Mouse (Mus musculus) liver, adult 2 months (tissue): Measurements from ENCODE around the gene Gabbr2. TPM values are rescaled to one million over a fixed set of nuclear protein-coding genes. Genes with fewer than 3 reads are reported as not detected.

Source experiments
- DNase-seq: peaks from one replicate; pipeline ENCODE4 v3.0.0-alpha.2; 2011; ENCODE audit warnings: low read depth, low spot score; ENCODE audit errors: extremely low read depth
- H3K27ac ChIP-seq: fragments of 200-500 bp; replicated peaks from 2 replicates; pipeline ENCODE4 v1.5.1; 2012; ENCODE audit warnings: low read depth, mild to moderate bottlenecking, control low read depth, inconsistent platforms, low read length; ENCODE audit not compliant: insufficient read depth
- H3K27me3 ChIP-seq: fragments of 200-500 bp; 2 replicates; pipeline ENCODE4 v1.6.1; 2012; ENCODE audit warnings: mild to moderate bottlenecking, moderate library complexity, low read length, inconsistent platforms; ENCODE audit not compliant: control insufficient read depth, insufficient read depth
- H3K36me3 ChIP-seq: fragments of 200-500 bp; 2 replicates; pipeline ENCODE4 v1.6.1; 2012; ENCODE audit warnings: low read length, inconsistent platforms; ENCODE audit not compliant: control insufficient read depth, insufficient read depth
- H3K4me1 ChIP-seq: fragments of 200-500 bp; 2 replicates; pipeline ENCODE4 v1.6.1; 2011; ENCODE audit warnings: low read length; ENCODE audit not compliant: control insufficient read depth, insufficient read depth
- H3K4me3 ChIP-seq: fragments of 200-500 bp; 2 replicates; pipeline ENCODE4 v1.5.1; 2011; ENCODE audit warnings: low read depth, mild to moderate bottlenecking, control low read depth, low read length, moderate library complexity; ENCODE audit not compliant: insufficient read depth
- H3K79me2 ChIP-seq: fragments of 200-500 bp; 2 replicates; pipeline ENCODE4 v1.6.1; 2012; ENCODE audit warnings: inconsistent platforms, mild to moderate bottlenecking, low read length, moderate library complexity; ENCODE audit not compliant: control insufficient read depth, insufficient read depth
- H3K9ac ChIP-seq: fragments of 200-500 bp; 2 replicates; pipeline ENCODE4 v1.6.1; 2012; ENCODE audit warnings: low read depth, mild to moderate bottlenecking, control low read depth, inconsistent platforms, low read length
- CTCF ChIP-seq: fragments of 200-500 bp; IDR thresholded peaks from 2 replicates; pipeline ENCODE4 v1.5.1; 2011; ENCODE audit warnings: low read depth, low read length, control low read depth
- POLR2A ChIP-seq: fragments of 200-500 bp; IDR thresholded peaks from 2 replicates; pipeline ENCODE4 v1.6.1; 2011; ENCODE audit warnings: low read length, control low read depth; ENCODE audit not compliant: insufficient read depth; ENCODE audit errors: extremely low read depth
- WGBS: fragments of 180-500 bp; shearing (Covaris S2); methylation state at CpG from one replicate; pipeline ENCODE4 v1.1.7; 2018; 5-methylcytosine and 5-hydroxymethylcytosine counted together
- polyA plus RNA-seq: library from polyadenylated mRNA; depleted of rRNA; stranded (reverse); fragments of >200 nt; gene quantifications from 2 replicates; pipeline ENCODE4 v1.2.3, GENCODE M21; 2012
- total RNA-seq: library from RNA; depleted of rRNA; stranded (reverse); fragments of >200 nt; gene quantifications from 2 replicates; pipeline ENCODE4 v1.2.3, GENCODE M21; 2014

Gene Gabbr2
- total and polyA plus RNA-seq, 2 experiments = 7.7 to 15.0 TPM

DNA sequence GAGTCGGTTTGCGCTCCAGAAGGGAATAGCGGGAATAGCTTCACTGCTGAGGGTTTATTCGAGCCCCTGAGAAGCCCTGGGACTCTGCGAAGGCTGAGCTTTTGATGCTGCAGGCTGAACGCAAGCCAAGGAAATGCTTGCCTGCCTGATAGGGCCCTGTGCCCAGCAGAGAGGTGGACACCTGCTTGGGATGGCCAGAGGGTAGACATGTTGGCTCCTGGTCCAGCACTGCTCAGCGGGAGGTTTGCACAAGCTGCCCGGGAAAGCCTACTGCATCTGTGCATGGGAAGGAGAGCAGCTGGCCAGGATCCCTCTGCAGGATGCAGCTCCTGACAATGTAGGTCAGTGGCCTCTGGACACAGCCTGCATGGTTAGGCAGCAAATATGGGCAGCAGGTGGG lies 301.1 kb downstream of the Gabbr2 start:
- no peaks in the 10 kb centered on the region for H3K4me1 ChIP-seq
- no peak overlapping the region for H3K9ac ChIP-seq
- no peak for TF ChIP-seq CTCF
- TF ChIP-seq POLR2A = no peak
- no peaks in the 10 kb centered on the region for H3K36me3 ChIP-seq
- no peaks in the 10 kb centered on the region for H3K27me3 ChIP-seq
- no peak overlapping the region for H3K27ac ChIP-seq
- no peak overlapping the region for H3K4me3 ChIP-seq
- 84% methylated on average over 8 of the region's 8 CpGs for WGBS
- H3K79me2 ChIP-seq = no peaks in the 10 kb centered on the region
- no peak for DNase-seq

DNA sequence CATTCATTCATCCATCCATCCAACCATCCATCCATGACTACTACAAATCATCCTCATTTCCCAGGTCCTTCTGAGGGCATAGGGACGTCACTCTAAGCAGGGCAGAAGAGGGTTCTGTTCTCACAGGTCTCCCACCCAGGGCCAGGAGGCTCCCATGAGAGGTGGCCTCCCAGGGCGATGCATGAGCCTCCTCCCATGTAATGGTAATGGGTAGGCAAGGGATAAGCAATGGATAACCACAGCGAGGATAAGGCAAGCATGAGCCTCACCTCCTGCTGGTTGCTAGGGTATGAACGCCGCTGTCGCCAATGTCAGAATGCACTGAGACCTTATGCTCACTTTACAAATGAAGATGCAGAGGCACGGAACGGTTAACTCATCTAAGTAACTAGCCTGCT lies 301.7 kb downstream of the Gabbr2 start:
- no peak overlapping the region for H3K9ac ChIP-seq
- H3K4me3 ChIP-seq = no peak overlapping the region
- no peak for DNase-seq
- H3K79me2 ChIP-seq = no peaks in the 10 kb centered on the region
- no peaks in the 10 kb centered on the region for H3K4me1 ChIP-seq
- no peak overlapping the region for H3K27ac ChIP-seq
- TF ChIP-seq POLR2A (no peak), CTCF (no peak)
- WGBS = 87% methylated on average over 8 of the region's 8 CpGs
- H3K36me3 ChIP-seq = no peaks in the 10 kb centered on the region
- H3K27me3 ChIP-seq = no peaks in the 10 kb centered on the region

- no peak overlapping the region for H3K27ac ChIP-seq
- WGBS = 49% methylated on average over 15 of the region's 15 CpGs
- H3K9ac ChIP-seq = no peak overlapping the region
- no peaks in the 10 kb centered on the region for H3K79me2 ChIP-seq
- no peak for TF ChIP-seq POLR2A
- peak; percentile 96 for TF ChIP-seq CTCF
- H3K4me1 ChIP-seq = no peaks in the 10 kb centered on the region
- DNase-seq = peak; percentile 28
- H3K4me3 ChIP-seq = no peak overlapping the region
- no peaks in the 10 kb centered on the region for H3K27me3 ChIP-seq
- H3K36me3 ChIP-seq = no peaks in the 10 kb centered on the region
Observed at GRCm38 (mm10) chr4:46689397-46690022, 302.2 kb downstream of the Gabbr2 start.

DNA sequence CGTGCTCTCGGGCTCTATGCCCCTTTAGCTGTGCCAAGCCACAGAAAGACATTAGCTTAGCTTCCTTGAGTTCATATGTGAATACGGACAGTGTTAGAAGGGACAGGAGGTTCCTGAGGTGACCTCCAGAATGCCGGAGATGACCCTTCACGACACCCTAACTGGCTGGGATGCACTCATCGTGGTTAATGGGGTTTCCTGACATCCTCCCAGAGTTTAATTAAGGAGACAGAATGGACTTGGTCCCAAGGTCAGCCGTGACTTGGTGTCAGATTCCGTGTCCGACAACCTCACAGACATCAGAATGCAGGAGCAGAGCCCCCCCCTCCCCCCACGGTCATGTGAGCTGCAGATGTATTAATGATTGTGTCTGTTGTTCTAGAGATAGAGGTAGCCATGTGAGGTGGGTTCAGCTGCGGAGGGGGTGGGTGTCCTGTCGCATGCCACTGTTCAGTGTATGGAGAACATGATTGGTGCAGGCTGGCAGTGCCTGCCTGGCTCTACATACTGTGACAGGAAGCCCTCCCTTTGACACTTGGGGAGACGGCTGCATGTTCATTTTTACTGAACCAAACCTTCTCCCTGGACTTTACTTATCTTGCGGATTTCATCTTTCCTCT lies 303.4 kb downstream of the Gabbr2 start:
- TF ChIP-seq POLR2A = no peak
- no peaks in the 10 kb centered on the region for H3K79me2 ChIP-seq
- no peak overlapping the region for H3K9ac ChIP-seq
- no peaks in the 10 kb centered on the region for H3K36me3 ChIP-seq
- no peak for DNase-seq
- WGBS = 87% methylated on average over 14 of the region's 14 CpGs
- H3K27me3 ChIP-seq = no peaks in the 10 kb centered on the region
- H3K4me3 ChIP-seq = no peak overlapping the region
- H3K27ac ChIP-seq = no peak overlapping the region
- no peaks in the 10 kb centered on the region for H3K4me1 ChIP-seq

DNA sequence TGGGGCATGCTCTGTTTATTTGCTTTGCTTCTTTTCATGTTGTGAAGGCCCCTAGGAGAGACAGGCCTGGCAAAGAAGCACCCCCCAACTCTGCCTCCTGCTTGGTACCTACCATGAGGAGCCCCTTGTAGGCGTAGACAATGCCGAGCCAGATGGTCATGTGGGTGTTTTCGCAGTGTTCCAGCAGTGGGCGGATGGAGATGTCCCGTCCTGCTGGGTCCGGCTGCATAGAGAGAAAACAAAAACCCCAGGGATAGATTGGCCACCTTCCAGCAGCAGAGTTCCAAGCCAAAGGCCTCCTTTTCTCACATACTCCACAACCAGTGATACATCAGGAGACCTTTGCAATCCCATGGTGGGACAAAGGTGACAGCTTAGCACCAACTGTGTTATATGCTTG lies 307.5 kb downstream of the Gabbr2 start:
- no peak for DNase-seq
- H3K9ac ChIP-seq = no peak overlapping the region
- TF ChIP-seq POLR2A (no peak), CTCF (no peak)

DNA sequence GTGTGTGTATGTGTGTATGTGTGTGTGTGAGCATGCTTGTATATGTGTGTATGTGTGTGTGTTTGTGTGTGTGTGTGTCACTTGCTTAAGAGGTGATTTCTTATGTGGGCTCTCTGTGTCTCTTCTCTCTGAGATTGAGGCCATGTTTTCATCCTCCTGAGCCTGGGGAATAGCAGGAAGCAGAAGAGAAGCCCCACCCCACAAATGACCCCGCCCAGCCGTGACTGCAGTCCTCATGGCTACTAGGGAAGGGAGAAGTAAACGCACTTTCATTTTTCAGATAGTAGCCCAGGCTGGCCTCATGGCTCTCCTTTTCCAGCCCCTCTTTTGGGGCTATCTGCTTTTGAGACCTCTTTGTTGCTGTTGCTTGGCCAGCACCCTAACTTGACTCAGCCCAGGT lies 315.0 kb downstream of the Gabbr2 start:
- TF ChIP-seq CTCF (no peak), POLR2A (no peak)
- no peaks in the 10 kb centered on the region; the same call in 1 of the 2 replicates for H3K36me3 ChIP-seq
- no peaks in the 10 kb centered on the region for H3K27me3 ChIP-seq
- no peak overlapping the region for H3K9ac ChIP-seq
- no peak for DNase-seq
- no peaks in the 10 kb centered on the region for H3K79me2 ChIP-seq
- WGBS = 81% methylated on average over 3 of the region's 3 CpGs
- H3K4me1 ChIP-seq = no peaks in the 10 kb centered on the region
- H3K4me3 ChIP-seq = no peak overlapping the region
- no peak overlapping the region for H3K27ac ChIP-seq

More for the DNA sequence above, 307.5 kb downstream of the Gabbr2 start:
- 70% methylated on average over 6 of the region's 6 CpGs for WGBS
- Histone ChIP-seq H3K27me3 (no peaks in the 10 kb centered on the region), H3K4me3 (no peak overlapping the region), H3K36me3 (no peaks in the 10 kb centered on the region; the same call in 1 of the 2 replicates), H3K79me2 (no peaks in the 10 kb centered on the region), H3K4me1 (no peaks in the 10 kb centered on the region), H3K27ac (no peak overlapping the region)
